Mouse (Mus musculus) liver, embryonic 13.5 days (tissue): ENCODE data around the gene Dnah9. TPM values are rescaled to one million over a fixed set of nuclear protein-coding genes. Genes with fewer than 3 reads are reported as not detected.

ENCODE experiments used
- ATAC-seq: fragments of 200-750 bp; cut with Nextera tagmentation; 2 replicates; pipeline ENCODE4 v1.8.0; 2017; ENCODE audit warnings: low read depth, mild to moderate bottlenecking, moderate number of reproducible peaks, moderate library complexity
- DNase-seq: peaks from one replicate; pipeline ENCODE4 v3.0.0; 2022
- H3K27ac ChIP-seq: fragments of 300-500 bp; sonication (generic); 2 replicates; pipeline ENCODE4 v1.5.1; 2015; ENCODE audit warnings: moderate library complexity, mild to moderate bottlenecking, inconsistent platforms
- H3K27me3 ChIP-seq: fragments of 300-500 bp; sonication (generic); 2 replicates; pipeline ENCODE4 v1.6.1; 2015; ENCODE audit warnings: mild to moderate bottlenecking, inconsistent platforms
- H3K36me3 ChIP-seq: fragments of 300-500 bp; sonication (generic); 2 replicates; pipeline ENCODE4 v1.6.1; 2015; ENCODE audit warnings: mild to moderate bottlenecking, inconsistent platforms
- H3K4me1 ChIP-seq: fragments of 300-500 bp; sonication (generic); replicated peaks from 2 replicates; pipeline ENCODE4 v1.6.1; 2015; ENCODE audit warnings: inconsistent platforms
- H3K4me2 ChIP-seq: fragments of 300-500 bp; sonication (generic); 2 replicates; pipeline ENCODE4 v1.6.1; 2015; ENCODE audit warnings: inconsistent platforms, mild to moderate bottlenecking, moderate library complexity
- H3K4me3 ChIP-seq: fragments of 300-500 bp; sonication (generic); replicated peaks from 2 replicates; pipeline ENCODE4 v1.5.1; 2015; ENCODE audit warnings: mild to moderate bottlenecking, inconsistent platforms
- H3K9ac ChIP-seq: fragments of 300-500 bp; sonication (generic); 2 replicates; pipeline ENCODE4 v1.6.1; 2015; ENCODE audit warnings: mild to moderate bottlenecking, inconsistent platforms
- H3K9me3 ChIP-seq: fragments of 300-500 bp; sonication (generic); replicated peaks from 2 replicates; pipeline ENCODE4 v1.6.1; 2016; ENCODE audit warnings: inconsistent platforms
- WGBS: fragments of 180-500 bp; shearing (Covaris S2); methylation state at CpG from one replicate; pipeline ENCODE4 v1.1.7; 2015; ENCODE audit not compliant: insufficient replicate concordance; 5-methylcytosine and 5-hydroxymethylcytosine counted together
- polyA plus RNA-seq: library from polyadenylated mRNA; unstranded; fragments of >200 nt; fragmentation: Nextera tagmentation; extraction: Ambion mirVana; gene quantifications from 2 replicates; pipeline ENCODE4 v1.2.1, GENCODE M21; 2015

Dnah9 gene
- polyA plus RNA-seq: not detected in 2 replicates

DNA sequence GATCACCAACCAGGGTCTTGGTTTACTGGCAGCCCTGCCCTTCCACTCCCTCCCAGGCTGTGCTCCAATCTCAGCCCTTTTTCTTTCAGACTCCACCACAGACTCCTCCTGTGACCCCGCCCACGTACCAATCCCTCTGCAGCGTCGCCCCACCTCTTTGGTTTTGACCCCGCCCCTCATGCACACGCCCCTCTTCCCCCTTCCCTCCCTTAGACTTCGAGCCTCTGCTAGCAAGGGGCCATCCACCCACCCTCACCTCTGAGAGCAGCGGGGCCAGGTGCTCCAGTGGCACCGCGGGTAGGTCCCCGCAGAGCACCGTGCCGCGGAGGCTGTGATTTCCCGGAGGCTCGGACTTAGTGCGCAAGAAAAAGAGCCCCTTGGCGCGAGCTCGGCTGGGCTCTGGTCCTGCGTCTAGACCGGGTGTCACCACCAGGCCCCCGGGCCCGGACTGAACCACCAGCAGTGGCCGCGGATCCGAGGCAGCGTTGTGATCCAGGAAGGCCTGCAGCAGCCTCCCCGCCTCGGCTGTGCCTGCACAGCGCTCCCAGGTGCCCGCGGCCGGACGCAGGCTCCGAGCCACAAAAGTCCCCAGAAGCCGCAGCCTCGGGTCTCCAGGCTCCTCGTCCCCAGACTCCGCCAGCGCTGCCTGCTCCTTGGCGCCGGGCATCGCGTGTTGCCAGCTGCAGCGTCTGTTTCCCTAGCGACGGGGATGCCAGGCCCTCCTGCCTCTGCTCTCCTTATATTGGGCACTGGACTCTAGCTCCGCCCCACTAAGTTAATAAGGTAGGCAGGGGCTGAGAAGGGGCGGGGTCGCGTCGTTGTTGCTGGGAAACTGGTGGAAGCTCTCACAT lies at the start of gene Dnah9:
TSS of gene Dnah9 (minus strand) at position 751 of the 851 bp plus-strand sequence.
- 1% methylated on average over 52 of the region's 53 CpGs for WGBS
- H3K4me2 ChIP-seq: peak within 1 kb of the TSS; percentile 64
- H3K27me3 ChIP-seq: peaks cover 10% of the 10 kb centered on the region; the same call in 1 of the 2 replicates
- no peaks in the 10 kb centered on the region for H3K4me1 ChIP-seq
- H3K9ac ChIP-seq: no peak within 1 kb of the TSS
- ATAC-seq: peak; percentile 48
- DNase-seq: peak; percentile 1
- H3K9me3 ChIP-seq: no peaks in the 10 kb centered on the region
- no peaks in the 10 kb centered on the region for H3K36me3 ChIP-seq
- H3K4me3 ChIP-seq: peak within 1 kb of the TSS; percentile 41
- no peak within 1 kb of the TSS for H3K27ac ChIP-seq

DNA sequence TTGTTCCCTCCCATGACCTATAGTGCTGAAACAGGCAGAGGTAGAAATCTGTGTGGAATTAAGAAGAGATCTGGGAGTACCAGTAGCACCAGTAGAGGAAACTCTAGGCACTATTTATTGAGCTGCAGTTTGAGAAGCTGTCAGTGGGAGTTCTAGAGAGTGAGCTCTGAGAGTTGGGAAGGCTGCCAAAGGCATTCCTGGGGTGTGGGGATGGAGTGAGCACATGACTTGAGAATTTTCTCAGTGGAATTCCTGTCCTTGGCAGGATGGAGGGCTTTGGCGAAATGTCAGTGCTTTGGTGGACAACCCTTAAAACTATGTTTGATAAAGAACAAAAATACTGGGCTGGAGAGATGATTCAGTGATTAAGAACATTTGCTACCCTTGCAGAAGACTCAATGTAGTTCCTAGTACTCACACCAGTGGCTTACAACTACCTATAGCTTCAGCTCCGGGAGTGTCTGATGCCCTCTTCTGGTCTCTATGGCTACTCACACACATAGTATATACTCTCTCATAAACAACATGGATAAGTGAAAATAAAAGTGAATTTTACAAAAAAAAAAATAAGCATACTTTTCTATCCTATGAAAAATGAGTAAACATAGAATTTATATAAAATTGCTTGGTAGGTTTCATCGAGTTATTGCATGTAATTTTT lies 20.4 kb upstream of the Dnah9 start:
- Histone ChIP-seq H3K4me2 (no peak overlapping the region), H3K9ac (no peak overlapping the region), H3K4me1 (no peaks in the 10 kb centered on the region), H3K27me3 (no peaks in the 10 kb centered on the region), H3K9me3 (no peaks in the 10 kb centered on the region), H3K27ac (no peak overlapping the region), H3K4me3 (no peak overlapping the region), H3K36me3 (no peaks in the 10 kb centered on the region)
- DNase-seq (no peak), ATAC-seq (no peak)
- WGBS: 51% methylated on average over 3 of the region's 3 CpGs

DNA sequence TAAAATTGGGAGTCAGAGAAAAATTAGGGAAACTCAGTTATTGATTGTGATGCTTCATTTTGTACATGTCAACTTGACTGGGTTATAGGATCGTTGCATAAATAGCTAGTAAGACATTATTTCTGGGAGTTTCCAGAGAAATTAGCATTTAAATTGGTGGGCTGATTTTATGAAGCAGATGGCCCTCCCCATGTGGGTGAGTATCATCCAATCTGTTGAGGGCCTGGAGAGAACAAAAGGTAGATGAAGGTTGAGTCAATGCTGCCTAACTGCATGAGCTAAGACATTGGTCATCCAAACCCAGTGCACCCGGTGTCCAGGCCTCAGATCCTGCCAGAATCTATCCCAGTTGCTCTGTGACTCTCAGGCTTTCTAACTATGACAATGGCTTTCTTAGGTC lies 19.8 kb upstream of the Dnah9 start:
- no peaks in the 10 kb centered on the region for H3K9me3 ChIP-seq
- H3K4me3 ChIP-seq: no peak overlapping the region
- WGBS: 56% methylated on average over 2 of the region's 2 CpGs

DNA sequence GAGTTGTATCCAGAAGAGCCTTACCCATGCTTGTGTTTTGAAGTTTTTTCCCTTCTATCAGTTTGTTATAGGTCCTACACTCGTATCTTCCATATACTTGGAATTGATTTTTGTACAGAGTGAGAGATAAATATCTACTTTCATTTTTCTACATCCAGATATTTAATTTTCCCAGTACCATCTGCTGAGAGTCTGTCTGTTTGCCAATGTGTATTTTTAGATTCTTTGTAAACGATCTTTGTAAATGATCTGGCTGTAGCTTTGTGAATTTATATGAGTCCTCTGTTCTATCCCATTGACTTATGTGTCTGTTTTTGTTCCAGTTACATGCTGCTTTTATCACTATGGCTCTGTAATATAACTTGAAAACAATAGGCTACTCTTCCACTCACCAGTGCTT lies 9.4 kb upstream of the Dnah9 start:
- WGBS: 44% methylated on average over 2 of the region's 2 CpGs
- no peak overlapping the region for H3K4me2 ChIP-seq
- ATAC-seq (no peak), DNase-seq (no peak)
- no peak overlapping the region for H3K9ac ChIP-seq
- no peaks in the 10 kb centered on the region for H3K36me3 ChIP-seq
- no peaks in the 10 kb centered on the region for H3K4me1 ChIP-seq
- no peak overlapping the region for H3K4me3 ChIP-seq
- H3K27ac ChIP-seq: no peak overlapping the region
- H3K9me3 ChIP-seq: no peaks in the 10 kb centered on the region
- H3K27me3 ChIP-seq: no peaks in the 10 kb centered on the region

More for the DNA sequence above, 19.8 kb upstream of the Dnah9 start:
- no peaks in the 10 kb centered on the region for H3K27me3 ChIP-seq
- DNase-seq (no peak), ATAC-seq (no peak)
- no peak overlapping the region for H3K9ac ChIP-seq
- H3K36me3 ChIP-seq: no peaks in the 10 kb centered on the region
- no peak overlapping the region for H3K27ac ChIP-seq
- no peaks in the 10 kb centered on the region for H3K4me1 ChIP-seq
- no peak overlapping the region for H3K4me2 ChIP-seq

DNA sequence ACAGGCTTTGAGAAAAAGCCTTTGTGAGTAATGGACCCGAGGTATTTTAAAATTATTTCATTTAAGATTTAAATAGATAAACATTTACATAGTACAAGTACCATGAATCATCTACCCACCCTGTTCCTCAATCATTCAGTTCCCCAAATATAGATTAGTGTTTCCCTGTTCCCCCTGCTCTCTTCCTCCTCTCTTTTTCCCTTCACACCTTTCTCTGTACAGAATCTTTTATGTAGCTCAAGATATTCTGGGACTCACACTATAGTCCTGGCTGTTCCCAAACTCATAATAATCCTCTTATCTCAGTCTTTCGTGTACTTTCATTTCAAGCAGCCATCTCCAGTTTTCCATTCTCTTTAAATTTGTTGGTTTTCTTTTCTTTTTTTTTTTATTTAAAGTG lies 4.3 kb downstream of the Dnah9 start:
- H3K9me3 ChIP-seq: no peaks in the 10 kb centered on the region
- no peak overlapping the region for H3K27ac ChIP-seq
- no peak overlapping the region for H3K4me2 ChIP-seq
- WGBS: 59% methylated on average over 2 of the region's 2 CpGs
- no peaks in the 10 kb centered on the region for H3K36me3 ChIP-seq
- peaks cover 10% of the 10 kb centered on the region; the same call in 1 of the 2 replicates for H3K27me3 ChIP-seq
- DNase-seq: no peak
- no peaks in the 10 kb centered on the region for H3K4me1 ChIP-seq
- H3K9ac ChIP-seq: no peak overlapping the region
- ATAC-seq: no peak
- H3K4me3 ChIP-seq: no peak overlapping the region

DNA sequence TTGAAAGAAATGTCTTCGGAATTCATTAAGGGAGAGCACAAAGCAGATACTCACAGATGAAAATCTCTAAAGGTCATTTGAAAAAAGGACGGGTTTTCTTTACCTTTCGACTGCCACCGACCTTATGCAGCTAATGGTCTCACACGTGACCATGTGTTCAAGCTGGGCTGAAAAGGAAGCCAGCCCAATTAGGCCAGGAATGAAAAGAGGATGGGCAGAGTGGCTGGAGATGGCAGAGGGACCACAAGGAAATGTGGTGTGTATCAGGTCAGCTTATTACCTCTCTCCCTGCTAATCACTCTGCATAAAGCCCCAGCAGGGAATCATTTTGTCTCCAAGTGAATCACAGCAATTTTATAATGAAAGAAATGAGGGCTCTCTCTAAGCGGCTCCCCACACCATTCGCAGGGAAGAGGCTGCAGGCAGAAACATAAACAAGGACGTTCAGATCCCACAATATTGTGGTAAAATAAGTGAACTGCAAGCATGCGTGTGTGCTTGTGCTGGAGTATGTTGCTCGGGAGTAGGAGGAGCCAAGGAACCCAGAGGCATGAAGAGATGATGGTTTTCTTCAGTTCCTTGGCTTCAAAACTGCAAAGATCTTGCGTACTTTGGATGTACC lies 27.6 kb downstream of the Dnah9 start:
- Histone ChIP-seq H3K9ac (no peak overlapping the region), H3K9me3 (peaks cover 7% of the 10 kb centered on the region; the same call in 1 of the 2 replicates), H3K4me2 (no peak overlapping the region), H3K27me3 (no peaks in the 10 kb centered on the region), H3K4me3 (no peak overlapping the region), H3K4me1 (no peaks in the 10 kb centered on the region), H3K27ac (no peak overlapping the region), H3K36me3 (no peaks in the 10 kb centered on the region)
- 51% methylated on average over 11 of the region's 11 CpGs for WGBS
- no peak for ATAC-seq
- DNase-seq: no peak

DNA sequence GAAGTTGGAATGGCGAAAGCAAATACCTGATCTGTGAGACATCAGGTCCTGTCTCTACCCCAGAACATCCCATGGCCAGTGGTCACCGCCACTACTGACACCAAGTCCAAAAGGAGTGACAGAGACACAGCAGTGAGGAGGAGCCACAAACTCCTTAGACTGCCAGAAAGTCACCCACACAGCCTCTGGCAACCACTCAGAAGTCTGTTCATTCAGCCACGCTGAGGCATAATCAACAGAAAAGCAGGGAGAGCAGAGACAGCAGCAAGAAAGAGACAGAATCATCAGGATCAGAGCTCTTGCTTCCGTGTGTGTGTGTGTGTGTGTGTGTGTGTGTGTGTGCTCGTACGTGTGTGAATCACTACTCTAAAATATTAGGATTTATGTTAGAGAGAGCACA lies 33.5 kb downstream of the Dnah9 start:
- no peaks in the 10 kb centered on the region for H3K27me3 ChIP-seq
- no peak for DNase-seq
- H3K36me3 ChIP-seq: no peaks in the 10 kb centered on the region
- no peak for ATAC-seq
- H3K9me3 ChIP-seq: no peaks in the 10 kb centered on the region
- no peak overlapping the region for H3K4me3 ChIP-seq
- H3K4me2 ChIP-seq: no peak overlapping the region
- H3K9ac ChIP-seq: no peak overlapping the region
- no peak overlapping the region for H3K27ac ChIP-seq
- WGBS: 56% methylated on average over 6 of the region's 6 CpGs
- no peaks in the 10 kb centered on the region for H3K4me1 ChIP-seq

DNA sequence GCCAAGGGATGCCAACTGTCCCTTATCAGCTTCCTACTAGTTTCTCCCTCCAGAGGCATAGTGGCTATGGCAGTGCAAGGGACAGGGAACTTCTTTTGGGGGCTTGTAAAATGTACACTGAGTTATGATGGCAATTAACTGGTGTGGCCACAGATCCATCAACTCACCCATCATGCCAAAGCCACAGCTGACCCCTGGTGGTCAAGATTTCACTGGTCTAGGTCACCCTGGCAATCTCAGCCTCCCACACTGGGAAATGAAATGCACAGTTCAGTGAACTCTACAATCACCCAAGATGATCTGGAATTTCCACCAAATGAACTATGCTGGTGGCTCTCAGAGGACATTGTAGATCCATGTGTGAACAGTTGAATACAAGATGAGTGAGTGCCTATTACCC lies 42.2 kb downstream of the Dnah9 start:
- Histone ChIP-seq H3K9me3 (no peaks in the 10 kb centered on the region), H3K27ac (no peak overlapping the region), H3K36me3 (no peaks in the 10 kb centered on the region), H3K4me2 (no peak overlapping the region), H3K27me3 (no peaks in the 10 kb centered on the region), H3K4me1 (no peaks in the 10 kb centered on the region), H3K9ac (no peak overlapping the region), H3K4me3 (no peak overlapping the region)
- DNase-seq (no peak), ATAC-seq (no peak)

DNA sequence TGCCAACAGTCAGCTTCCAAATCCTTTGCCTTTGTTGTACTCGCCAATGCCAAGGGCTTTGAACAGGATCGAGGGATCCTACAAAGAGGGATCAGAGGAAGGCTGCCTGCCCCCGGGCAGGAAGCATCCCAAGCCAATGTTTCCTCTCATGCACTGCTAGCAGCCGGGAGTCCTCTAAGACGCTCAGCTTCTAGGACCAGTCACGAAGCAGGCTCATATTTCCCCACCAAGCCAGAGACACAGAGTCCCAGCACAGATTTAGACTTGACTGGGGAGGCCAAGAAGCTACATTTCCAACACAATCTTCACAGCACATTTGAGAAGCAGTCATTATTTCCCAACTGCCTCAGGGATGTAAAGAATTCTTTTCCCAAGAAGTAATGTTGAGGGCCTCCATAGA lies 43.9 kb downstream of the Dnah9 start:
- no peak overlapping the region for H3K9ac ChIP-seq
- no peaks in the 10 kb centered on the region for H3K4me1 ChIP-seq
- H3K9me3 ChIP-seq: no peaks in the 10 kb centered on the region
- WGBS: 37% methylated on average over 6 of the region's 6 CpGs
- no peaks in the 10 kb centered on the region for H3K36me3 ChIP-seq
- no peak overlapping the region for H3K4me3 ChIP-seq
- H3K27ac ChIP-seq: no peak overlapping the region
- no peak for DNase-seq
- H3K4me2 ChIP-seq: no peak overlapping the region
- ATAC-seq: no peak
- no peaks in the 10 kb centered on the region for H3K27me3 ChIP-seq

DNA sequence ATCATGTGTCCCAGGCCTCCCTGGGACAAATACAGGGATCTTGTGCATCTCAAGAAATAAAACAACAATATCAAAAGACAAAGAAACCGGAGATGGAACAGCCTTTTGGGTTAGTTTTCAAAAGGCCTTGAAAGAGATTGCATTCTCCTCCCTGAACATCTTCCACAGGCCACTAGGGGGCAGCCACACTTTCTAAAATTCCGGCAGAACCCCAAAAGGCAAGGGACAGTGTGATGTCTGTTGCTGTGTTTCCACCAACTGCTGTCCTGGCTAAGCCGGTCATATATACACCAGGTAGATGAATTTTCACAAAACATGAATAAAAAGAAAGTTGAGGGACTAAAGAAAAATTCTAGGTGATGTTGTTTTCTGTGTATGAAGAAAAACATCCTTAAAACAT lies 46.3 kb downstream of the Dnah9 start:
- Histone ChIP-seq H3K27me3 (no peaks in the 10 kb centered on the region), H3K9me3 (no peaks in the 10 kb centered on the region), H3K4me2 (no peak overlapping the region), H3K36me3 (no peaks in the 10 kb centered on the region), H3K27ac (no peak overlapping the region), H3K9ac (no peak overlapping the region), H3K4me1 (no peaks in the 10 kb centered on the region), H3K4me3 (no peak overlapping the region)
- no peak for DNase-seq
- WGBS: 20% methylated on average over 3 of the region's 3 CpGs
- ATAC-seq: no peak

DNA sequence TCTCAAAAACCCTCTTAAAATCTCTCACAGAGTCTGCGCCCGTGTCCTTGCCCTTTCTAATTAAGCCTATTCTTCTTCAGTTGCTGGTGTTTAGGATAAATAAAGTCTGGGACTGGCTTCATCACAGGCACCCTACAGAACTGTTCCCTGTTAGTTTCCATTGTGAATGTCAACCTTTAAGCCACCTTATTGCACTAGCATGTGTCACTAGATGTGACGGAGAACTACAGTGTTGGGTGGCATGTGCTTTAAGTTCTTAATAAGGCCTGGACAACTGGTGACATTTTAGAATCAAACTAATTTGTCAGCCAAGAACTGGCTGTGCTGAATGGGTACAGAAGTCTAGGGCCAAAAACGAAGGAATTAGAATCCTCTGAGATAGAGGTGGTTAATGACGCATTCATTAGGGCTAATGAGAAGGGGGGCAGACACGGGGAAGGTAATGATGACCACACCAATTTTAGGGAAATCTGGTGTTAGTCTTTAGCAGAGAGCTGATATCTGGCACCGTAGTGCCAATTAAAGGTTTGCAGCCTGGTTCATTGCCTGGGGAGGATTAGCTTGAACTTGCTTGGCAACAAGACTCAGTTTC lies 84.6 kb downstream of the Dnah9 start:
- H3K9ac ChIP-seq: no peak overlapping the region
- no peaks in the 10 kb centered on the region for H3K36me3 ChIP-seq
- WGBS: 62% methylated on average over 7 of the region's 7 CpGs
- no peak overlapping the region for H3K4me2 ChIP-seq
- no peaks in the 10 kb centered on the region for H3K27me3 ChIP-seq
- no peaks in the 10 kb centered on the region for H3K9me3 ChIP-seq
- DNase-seq (no peak), ATAC-seq (no peak)
- H3K4me1 ChIP-seq: no peaks in the 10 kb centered on the region
- H3K27ac ChIP-seq: no peak overlapping the region
- H3K4me3 ChIP-seq: no peak overlapping the region
